Mouse (Mus musculus) liver, adult 2 months (tissue): ENCODE results near the gene Myo15. TPM values are rescaled to one million over a fixed set of nuclear protein-coding genes. Genes with fewer than 3 reads are reported as not detected.
"Not testable (repeated sequence)": the region's sequence is repeated elsewhere in the genome, so short reads cannot be mapped to it uniquely, and the experiment has no call there.

Source experiments
- DNase-seq: peaks from one replicate; pipeline ENCODE4 v3.0.0-alpha.2; 2011; ENCODE audit warnings: low read depth, low spot score; ENCODE audit errors: extremely low read depth
- H3K27ac ChIP-seq: fragments of 200-500 bp; replicated peaks from 2 replicates; pipeline ENCODE4 v1.5.1; 2012; ENCODE audit warnings: low read depth, mild to moderate bottlenecking, control low read depth, inconsistent platforms, low read length; ENCODE audit not compliant: insufficient read depth
- H3K27me3 ChIP-seq: fragments of 200-500 bp; 2 replicates; pipeline ENCODE4 v1.6.1; 2012; ENCODE audit warnings: mild to moderate bottlenecking, moderate library complexity, low read length, inconsistent platforms; ENCODE audit not compliant: control insufficient read depth, insufficient read depth
- H3K36me3 ChIP-seq: fragments of 200-500 bp; 2 replicates; pipeline ENCODE4 v1.6.1; 2012; ENCODE audit warnings: low read length, inconsistent platforms; ENCODE audit not compliant: control insufficient read depth, insufficient read depth
- H3K4me1 ChIP-seq: fragments of 200-500 bp; 2 replicates; pipeline ENCODE4 v1.6.1; 2011; ENCODE audit warnings: low read length; ENCODE audit not compliant: control insufficient read depth, insufficient read depth
- H3K4me3 ChIP-seq: fragments of 200-500 bp; 2 replicates; pipeline ENCODE4 v1.5.1; 2011; ENCODE audit warnings: low read depth, mild to moderate bottlenecking, control low read depth, low read length, moderate library complexity; ENCODE audit not compliant: insufficient read depth
- H3K79me2 ChIP-seq: fragments of 200-500 bp; 2 replicates; pipeline ENCODE4 v1.6.1; 2012; ENCODE audit warnings: inconsistent platforms, mild to moderate bottlenecking, low read length, moderate library complexity; ENCODE audit not compliant: control insufficient read depth, insufficient read depth
- H3K9ac ChIP-seq: fragments of 200-500 bp; 2 replicates; pipeline ENCODE4 v1.6.1; 2012; ENCODE audit warnings: low read depth, mild to moderate bottlenecking, control low read depth, inconsistent platforms, low read length
- CTCF ChIP-seq: fragments of 200-500 bp; IDR thresholded peaks from 2 replicates; pipeline ENCODE4 v1.5.1; 2011; ENCODE audit warnings: low read depth, low read length, control low read depth
- POLR2A ChIP-seq: fragments of 200-500 bp; IDR thresholded peaks from 2 replicates; pipeline ENCODE4 v1.6.1; 2011; ENCODE audit warnings: low read length, control low read depth; ENCODE audit not compliant: insufficient read depth; ENCODE audit errors: extremely low read depth
- WGBS: fragments of 180-500 bp; shearing (Covaris S2); methylation state at CpG from one replicate; pipeline ENCODE4 v1.1.7; 2018; 5-methylcytosine and 5-hydroxymethylcytosine counted together
- polyA plus RNA-seq: library from polyadenylated mRNA; depleted of rRNA; stranded (reverse); fragments of >200 nt; gene quantifications from 2 replicates; pipeline ENCODE4 v1.2.3, GENCODE M21; 2012
- total RNA-seq: library from RNA; depleted of rRNA; stranded (reverse); fragments of >200 nt; gene quantifications from 2 replicates; pipeline ENCODE4 v1.2.3, GENCODE M21; 2014

Myo15 gene
- total and polyA plus RNA-seq, 2 experiments, result under 0.01 to 0.05 TPM

DNA sequence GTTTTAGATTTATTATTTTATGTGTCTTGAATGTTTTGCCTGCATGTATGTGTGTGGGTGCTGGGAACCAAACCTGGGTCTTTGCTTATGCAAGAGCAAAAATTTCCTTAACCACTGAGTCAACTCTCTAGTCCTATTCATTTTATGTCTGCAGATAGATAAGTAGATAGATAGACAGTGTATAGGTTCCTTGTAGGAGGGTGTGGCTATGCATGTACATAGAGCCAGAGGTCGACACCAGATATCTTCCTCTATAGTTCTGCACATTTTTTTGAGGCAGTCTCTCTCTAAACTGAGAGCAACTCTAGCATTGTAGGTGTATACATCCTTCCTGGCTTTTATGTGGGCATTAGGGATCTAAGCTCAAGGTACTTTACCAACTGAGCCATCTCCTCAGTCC, 34.0 kb upstream of the Myo15 start:
- Histone ChIP-seq H3K27me3 (no peaks in the 10 kb centered on the region), H3K4me3 (no peak overlapping the region), H3K36me3 (peaks cover 36% of the 10 kb centered on the region), H3K9ac (no peak overlapping the region), H3K79me2 (no peaks in the 10 kb centered on the region), H3K4me1 (no peaks in the 10 kb centered on the region), H3K27ac (no peak overlapping the region)
- WGBS, result 95% methylated on average over 1 of the region's 1 CpGs
- no peak for DNase-seq
- TF ChIP-seq POLR2A, result no peak

DNA sequence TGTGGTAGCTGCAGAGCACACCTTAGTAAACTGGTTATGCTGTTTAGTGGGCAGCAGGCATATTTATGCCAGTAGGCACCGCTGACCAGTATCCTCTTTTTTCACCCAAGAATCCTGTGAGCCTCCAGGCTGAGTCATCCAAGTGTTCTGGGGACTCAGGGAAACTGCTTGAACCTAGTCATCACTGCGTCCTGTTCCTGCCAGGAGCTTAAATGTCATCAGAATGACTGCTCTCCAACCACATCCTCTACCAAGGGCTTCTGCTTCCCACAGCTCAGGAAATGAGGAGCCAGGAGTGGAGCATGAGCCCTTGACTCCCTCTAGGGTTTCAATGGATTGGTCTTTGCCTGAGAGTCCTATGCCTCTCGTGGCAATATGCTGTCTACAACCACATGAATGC, 32.5 kb upstream of the Myo15 start:
- no peak overlapping the region for H3K4me3 ChIP-seq
- H3K79me2 ChIP-seq, result no peaks in the 10 kb centered on the region
- no peak overlapping the region for H3K27ac ChIP-seq
- no peak overlapping the region for H3K9ac ChIP-seq
- DNase-seq, result no peak
- H3K27me3 ChIP-seq, result no peaks in the 10 kb centered on the region
- TF ChIP-seq POLR2A, result no peak
- no peak for TF ChIP-seq CTCF
- peaks cover 46% of the 10 kb centered on the region for H3K36me3 ChIP-seq
- no peaks in the 10 kb centered on the region for H3K4me1 ChIP-seq
- WGBS, result 85% methylated on average over 3 of the region's 3 CpGs

DNA sequence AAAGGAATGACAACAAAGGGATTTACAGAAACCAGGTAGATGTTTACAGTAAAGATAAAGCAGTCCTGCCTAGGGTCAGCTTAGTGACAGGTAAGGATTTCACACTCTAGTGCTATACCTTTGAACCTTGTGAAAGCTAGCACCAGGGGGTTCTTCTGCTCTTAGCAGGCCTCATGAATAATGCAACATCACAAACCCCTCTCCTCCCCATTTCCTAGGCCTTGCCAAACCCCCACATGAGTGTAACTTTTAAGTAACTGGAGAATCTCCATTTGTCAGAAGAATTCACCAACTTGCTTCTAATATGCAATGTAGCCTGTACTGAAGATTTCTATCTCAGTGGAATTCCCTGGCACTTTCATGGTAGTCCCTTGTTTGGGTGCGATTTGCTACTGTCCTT, 29.5 kb upstream of the Myo15 start:
- H3K9ac ChIP-seq, DNase-seq, H3K27me3 ChIP-seq, H3K27ac ChIP-seq, H3K4me3 ChIP-seq, H3K79me2 ChIP-seq, H3K4me1 ChIP-seq: not testable (repeated sequence)
- 54% methylated on average over 1 of the region's 1 CpGs for WGBS
- peaks cover 48% of the 10 kb centered on the region for H3K36me3 ChIP-seq

DNA sequence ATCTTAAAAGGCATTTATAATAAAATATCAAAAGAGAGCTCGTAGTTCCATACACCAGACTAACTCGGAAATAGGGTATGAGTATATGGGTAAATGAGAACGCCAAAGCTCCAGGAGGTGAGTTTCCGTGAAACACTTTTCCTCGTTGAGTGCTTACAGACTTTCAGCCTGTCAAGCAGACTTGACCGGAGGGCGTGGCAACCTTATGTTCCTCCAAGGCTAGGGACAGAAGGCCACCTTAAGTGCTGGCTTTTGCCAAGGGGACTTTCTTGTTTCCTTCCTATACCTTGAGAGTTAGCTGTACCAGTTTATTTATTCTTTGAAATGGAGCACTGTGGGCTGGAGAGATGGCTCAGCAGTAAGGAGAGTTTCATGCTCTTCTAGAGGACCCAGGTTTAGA, 29.0 kb upstream of the Myo15 start:
- Histone ChIP-seq H3K4me3 (no peak overlapping the region), H3K4me1 (no peaks in the 10 kb centered on the region), H3K36me3 (peaks cover 43% of the 10 kb centered on the region), H3K9ac (no peak overlapping the region), H3K79me2 (no peaks in the 10 kb centered on the region), H3K27me3 (no peaks in the 10 kb centered on the region), H3K27ac (no peak overlapping the region)
- 79% methylated on average over 7 of the region's 7 CpGs for WGBS
- no peak for TF ChIP-seq POLR2A
- no peak for DNase-seq

DNA sequence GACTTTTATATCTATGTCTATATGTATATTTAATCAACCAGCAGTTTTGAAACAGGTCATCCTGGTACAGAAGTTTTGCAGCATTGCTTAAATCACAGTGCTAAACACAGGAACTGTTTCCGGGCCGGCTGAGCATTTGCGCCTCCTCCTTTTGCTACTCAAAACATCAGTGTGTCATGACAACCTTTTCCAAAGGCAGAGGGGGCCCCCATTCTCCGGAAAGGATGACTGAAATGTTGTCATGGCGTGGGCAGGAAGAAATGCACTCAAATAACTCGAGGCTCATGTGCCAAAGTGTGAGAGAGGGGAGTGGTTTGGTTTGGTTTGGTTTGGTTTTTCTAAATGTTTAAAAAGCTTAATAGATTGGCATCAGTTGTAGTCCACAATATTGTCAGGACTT, 26.2 kb upstream of the Myo15 start:
- TF ChIP-seq CTCF (no peak), POLR2A (no peak)
- H3K27me3 ChIP-seq, result no peaks in the 10 kb centered on the region
- H3K9ac ChIP-seq, result no peak overlapping the region
- H3K27ac ChIP-seq, result no peak overlapping the region
- no peaks in the 10 kb centered on the region for H3K4me1 ChIP-seq
- no peak for DNase-seq
- H3K79me2 ChIP-seq, result no peaks in the 10 kb centered on the region
- WGBS, result 91% methylated on average over 6 of the region's 6 CpGs
- H3K36me3 ChIP-seq, result peaks cover 28% of the 10 kb centered on the region
- H3K4me3 ChIP-seq, result no peak overlapping the region

DNA sequence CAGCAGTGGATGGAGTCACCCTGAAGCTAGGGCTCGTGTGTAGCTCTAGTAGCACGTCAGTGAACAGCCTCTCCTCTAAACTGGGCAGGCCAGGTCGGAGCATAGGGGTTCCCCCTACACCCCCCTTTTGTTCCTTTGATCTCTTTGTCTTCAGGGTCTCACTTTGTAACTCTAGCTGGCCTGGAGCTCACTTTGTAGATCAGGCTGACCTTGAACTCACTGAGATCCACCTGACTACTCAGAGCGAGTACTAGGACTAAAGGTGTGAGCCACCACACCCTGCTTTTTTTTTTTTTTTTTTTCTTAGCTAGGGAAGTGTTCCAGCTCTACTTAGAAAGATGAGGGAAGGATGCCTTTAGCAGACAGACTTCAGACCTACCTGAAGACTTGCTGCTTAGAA, 25.1 kb upstream of the Myo15 start:
- 90% methylated on average over 4 of the region's 4 CpGs for WGBS
- H3K27me3 ChIP-seq, result no peaks in the 10 kb centered on the region
- TF ChIP-seq POLR2A (no peak), CTCF (no peak)
- peaks cover 25% of the 10 kb centered on the region for H3K36me3 ChIP-seq
- no peak overlapping the region for H3K9ac ChIP-seq
- H3K27ac ChIP-seq, result no peak overlapping the region
- H3K79me2 ChIP-seq, result no peaks in the 10 kb centered on the region
- DNase-seq, result no peak
- H3K4me1 ChIP-seq, result no peaks in the 10 kb centered on the region
- no peak overlapping the region for H3K4me3 ChIP-seq
